Mouse (Mus musculus) stomach, embryonic 15.5 days (tissue): ENCODE measurements around the gene Gm47985. TPM values are rescaled to one million over a fixed set of nuclear protein-coding genes. Genes with fewer than 3 reads are reported as not detected.
A peak's percentile ranks its signal among the peaks of the same experiment; 100 is the strongest.
"Not testable (repeated sequence)": the region's sequence is repeated elsewhere in the genome, so short reads cannot be mapped to it uniquely, and the experiment has no call there.

Experiments used
- ATAC-seq: fragments of 200-750 bp; cut with Nextera tagmentation; 2 replicates; pipeline ENCODE4 v1.8.0; 2017; ENCODE audit warnings: low read depth, moderate number of reproducible peaks, moderate TSS enrichment; ENCODE audit not compliant: insufficient read depth, low FRiP score
- H3K27ac ChIP-seq: fragments of 300-500 bp; sonication (generic); 2 replicates; pipeline ENCODE4 v1.5.1; 2015; ENCODE audit warnings: mild to moderate bottlenecking, inconsistent platforms
- H3K27me3 ChIP-seq: fragments of 300-500 bp; sonication (generic); replicated peaks from 2 replicates; pipeline ENCODE4 v1.6.1; 2015; ENCODE audit warnings: inconsistent platforms
- H3K36me3 ChIP-seq: fragments of 300-500 bp; sonication (generic); 2 replicates; pipeline ENCODE4 v1.6.1; 2015; ENCODE audit warnings: inconsistent platforms
- H3K4me1 ChIP-seq: fragments of 300-500 bp; sonication (generic); 2 replicates; pipeline ENCODE4 v1.6.1; 2015; ENCODE audit warnings: inconsistent platforms
- H3K4me2 ChIP-seq: fragments of 300-500 bp; sonication (generic); 2 replicates; pipeline ENCODE4 v1.6.1; 2015; ENCODE audit warnings: mild to moderate bottlenecking, inconsistent platforms
- H3K4me3 ChIP-seq: fragments of 300-500 bp; sonication (generic); replicated peaks from 2 replicates; pipeline ENCODE4 v1.5.1; 2015; ENCODE audit warnings: inconsistent platforms
- H3K9ac ChIP-seq: fragments of 300-500 bp; sonication (generic); 2 replicates; pipeline ENCODE4 v1.6.1; 2015; ENCODE audit warnings: inconsistent platforms
- H3K9me3 ChIP-seq: fragments of 300-500 bp; sonication (generic); 2 replicates; pipeline ENCODE4 v1.6.1; 2016; ENCODE audit warnings: inconsistent platforms
- WGBS: fragments of 180-500 bp; shearing (Covaris S2); methylation state at CpG from one replicate; pipeline ENCODE4 v1.1.7; 2015; 5-methylcytosine and 5-hydroxymethylcytosine counted together
- polyA plus RNA-seq: library from polyadenylated mRNA; unstranded; fragments of >200 nt; fragmentation: Nextera tagmentation; extraction: Ambion mirVana; gene quantifications from 2 replicates; pipeline ENCODE4 v1.2.1, GENCODE M21; 2015

Gm47985 gene
- polyA plus RNA-seq, 1 experiment from 2014 or later = 0.17 TPM

DNA sequence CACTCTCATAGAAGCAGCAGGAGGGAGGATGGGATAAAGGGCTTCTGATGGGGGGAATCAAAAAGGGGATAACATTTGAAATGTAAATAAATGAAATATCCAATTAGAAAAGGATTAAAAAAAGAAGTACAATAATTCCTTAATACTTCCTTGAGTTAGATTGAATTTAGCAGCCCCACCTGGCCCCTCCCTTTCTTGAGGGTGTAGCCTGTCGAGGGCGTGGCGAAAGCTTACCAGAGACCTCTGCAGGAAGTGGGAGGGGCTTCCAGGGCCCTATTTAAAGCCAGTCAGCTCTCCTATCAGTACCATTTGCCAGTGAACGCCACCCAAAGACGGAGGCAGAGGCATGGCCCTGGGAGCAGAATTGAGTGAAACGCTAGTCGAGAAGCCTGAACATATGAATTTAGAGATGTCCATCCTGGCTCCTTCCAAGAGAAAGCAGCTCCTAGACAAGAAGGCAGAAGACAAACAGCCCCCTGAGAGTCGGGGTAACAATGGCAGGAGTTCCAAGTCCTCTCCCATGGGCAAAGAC is 27.6 kb downstream of the Gm47985 start, which contains the start of gene Gm47996:
TSS of gene Gm47996 (plus strand) at position 308 of the 532 bp plus-strand sequence.
- not testable (repeated sequence) for H3K4me2 ChIP-seq, H3K27ac ChIP-seq, H3K36me3 ChIP-seq, H3K9ac ChIP-seq, ATAC-seq, H3K27me3 ChIP-seq, H3K4me1 ChIP-seq, H3K9me3 ChIP-seq, H3K4me3 ChIP-seq
- WGBS = 83% methylated on average over 7 of the region's 8 CpGs

DNA sequence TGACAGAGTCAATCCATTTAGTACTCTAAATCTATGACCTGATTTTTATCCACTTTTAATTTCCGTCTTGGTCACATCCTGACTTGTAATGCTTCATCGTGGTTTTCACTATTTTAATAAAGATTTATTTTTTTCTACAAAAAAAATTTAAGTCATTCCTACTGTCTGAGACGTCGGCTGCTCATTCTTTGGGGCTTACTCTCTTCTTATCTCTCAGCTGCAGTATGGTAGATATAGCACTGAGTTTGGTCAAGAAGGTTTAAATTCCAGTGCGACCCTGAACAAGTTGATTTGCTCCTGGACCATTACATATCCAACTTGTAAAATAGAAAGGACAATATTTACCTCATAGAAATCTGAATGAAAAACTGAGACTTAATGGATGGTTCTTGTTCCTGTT is 29.3 kb downstream of the Gm47985 start:
- WGBS = 79% methylated on average over 5 of the region's 5 CpGs
- H3K4me1 ChIP-seq, ATAC-seq, H3K27me3 ChIP-seq, H3K4me3 ChIP-seq, H3K9ac ChIP-seq, H3K9me3 ChIP-seq, H3K36me3 ChIP-seq, H3K27ac ChIP-seq, H3K4me2 ChIP-seq: not testable (repeated sequence)

- Histone ChIP-seq H3K36me3 (no peaks in the 10 kb centered on the region), H3K27ac (no peak overlapping the region), H3K4me2 (no peak overlapping the region), H3K9ac (no peak overlapping the region), H3K4me1 (no peaks in the 10 kb centered on the region), H3K9me3 (no peaks in the 10 kb centered on the region), H3K27me3 (no peaks in the 10 kb centered on the region), H3K4me3 (no peak overlapping the region)
- 69% methylated on average over 2 of the region's 2 CpGs for WGBS
- ATAC-seq = no peak
Measured at GRCm38 (mm10) chr1:151214862-151215261, 32.5 kb downstream of the Gm47985 start.

DNA sequence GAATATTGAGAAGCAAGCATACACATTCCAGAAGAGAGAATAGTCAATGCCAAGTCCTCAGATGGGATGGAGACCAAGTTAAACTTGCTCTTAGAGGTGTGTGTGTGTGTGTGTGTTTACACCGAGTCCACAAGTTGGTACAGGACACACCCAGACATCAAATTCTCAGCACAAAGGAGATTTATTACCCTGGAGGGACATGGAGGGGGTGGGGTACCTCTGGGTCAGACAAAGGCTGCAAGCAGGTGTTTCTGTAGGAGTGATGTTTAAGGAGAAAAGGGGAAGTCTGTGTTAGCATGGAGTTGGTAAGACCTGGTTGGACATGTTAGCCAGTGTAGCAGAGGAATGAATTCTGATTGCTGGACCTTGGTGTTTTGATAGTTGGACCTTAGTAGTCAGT is 33.6 kb downstream of the Gm47985 start:
- Histone ChIP-seq H3K9ac (no peak overlapping the region), H3K9me3 (no peaks in the 10 kb centered on the region), H3K4me2 (no peak overlapping the region), H3K27me3 (no peaks in the 10 kb centered on the region), H3K36me3 (no peaks in the 10 kb centered on the region), H3K4me3 (no peak overlapping the region), H3K4me1 (no peaks in the 10 kb centered on the region), H3K27ac (no peak overlapping the region)
- peak; percentile 47; the same call in 1 of the 2 replicates for ATAC-seq
- WGBS = 24% methylated on average over 1 of the region's 1 CpGs

DNA sequence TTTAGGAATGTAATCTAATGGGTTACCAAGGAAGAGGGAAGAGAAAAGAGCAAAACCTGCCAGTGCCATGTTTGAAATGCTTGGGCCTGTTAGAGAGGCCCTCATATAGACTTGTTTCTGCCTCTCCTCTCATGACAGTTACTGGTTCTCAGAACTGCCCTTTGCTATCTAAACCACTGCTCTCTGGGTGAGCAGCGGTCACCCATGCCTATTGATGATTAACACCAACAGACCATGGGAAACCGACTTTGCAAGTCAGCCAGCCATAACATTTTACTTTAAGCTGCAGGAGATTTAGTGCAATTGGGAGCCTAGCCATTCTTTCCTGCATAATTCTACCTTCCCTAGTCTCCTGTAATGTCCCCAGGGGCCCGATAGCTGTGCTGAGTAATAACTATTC is 34.1 kb downstream of the Gm47985 start:
- ATAC-seq = no peak
- H3K4me2 ChIP-seq = no peak overlapping the region
- H3K27me3 ChIP-seq = no peaks in the 10 kb centered on the region
- no peaks in the 10 kb centered on the region for H3K36me3 ChIP-seq
- no peaks in the 10 kb centered on the region for H3K9me3 ChIP-seq
- H3K4me1 ChIP-seq = no peaks in the 10 kb centered on the region
- 59% methylated on average over 3 of the region's 3 CpGs for WGBS
- no peak overlapping the region for H3K9ac ChIP-seq
- H3K27ac ChIP-seq = no peak overlapping the region
- H3K4me3 ChIP-seq = no peak overlapping the region

GRCm38 (mm10) chr1:151219045-151219444 is 36.7 kb downstream of the Gm47985 start:
- H3K4me2 ChIP-seq = no peak overlapping the region
- no peaks in the 10 kb centered on the region for H3K9me3 ChIP-seq
- 87% methylated on average over 5 of the region's 5 CpGs for WGBS
- no peak overlapping the region for H3K27ac ChIP-seq
- H3K27me3 ChIP-seq = no peaks in the 10 kb centered on the region
- no peaks in the 10 kb centered on the region for H3K36me3 ChIP-seq
- H3K9ac ChIP-seq = no peak overlapping the region
- H3K4me1 ChIP-seq = no peaks in the 10 kb centered on the region
- ATAC-seq = no peak
- H3K4me3 ChIP-seq = no peak overlapping the region

- H3K36me3 ChIP-seq = no peaks in the 10 kb centered on the region
- H3K27me3 ChIP-seq = no peaks in the 10 kb centered on the region
- H3K4me2 ChIP-seq = no peak overlapping the region
- no peak overlapping the region for H3K4me3 ChIP-seq
- no peaks in the 10 kb centered on the region for H3K9me3 ChIP-seq
- WGBS = 72% methylated on average over 7 of the region's 7 CpGs
- H3K4me1 ChIP-seq = no peaks in the 10 kb centered on the region
- no peak overlapping the region for H3K27ac ChIP-seq
- no peak for ATAC-seq
- no peak overlapping the region for H3K9ac ChIP-seq
Measured at GRCm38 (mm10) chr1:151220098-151220497, 37.8 kb downstream of the Gm47985 start.

GRCm38 (mm10) chr1:151222561-151223267 is 40.4 kb downstream of the Gm47985 start:
- WGBS = 77% methylated on average over 10 of the region's 10 CpGs
- no peaks in the 10 kb centered on the region for H3K36me3 ChIP-seq
- no peak overlapping the region for H3K27ac ChIP-seq
- no peak for ATAC-seq
- H3K9me3 ChIP-seq = no peaks in the 10 kb centered on the region
- H3K27me3 ChIP-seq = no peaks in the 10 kb centered on the region
- H3K4me3 ChIP-seq = no peak overlapping the region
- no peak overlapping the region for H3K4me2 ChIP-seq
- no peaks in the 10 kb centered on the region for H3K4me1 ChIP-seq
- H3K9ac ChIP-seq = no peak overlapping the region

GRCm38 (mm10) chr1:151223377-151223776 is 41.0 kb downstream of the Gm47985 start:
- no peak overlapping the region for H3K27ac ChIP-seq
- no peaks in the 10 kb centered on the region for H3K4me1 ChIP-seq
- no peaks in the 10 kb centered on the region for H3K9me3 ChIP-seq
- WGBS = 52% methylated on average over 1 of the region's 1 CpGs
- no peak for ATAC-seq
- no peaks in the 10 kb centered on the region for H3K27me3 ChIP-seq
- no peak overlapping the region for H3K9ac ChIP-seq
- no peaks in the 10 kb centered on the region for H3K36me3 ChIP-seq
- no peak overlapping the region for H3K4me3 ChIP-seq
- H3K4me2 ChIP-seq = no peak overlapping the region

DNA sequence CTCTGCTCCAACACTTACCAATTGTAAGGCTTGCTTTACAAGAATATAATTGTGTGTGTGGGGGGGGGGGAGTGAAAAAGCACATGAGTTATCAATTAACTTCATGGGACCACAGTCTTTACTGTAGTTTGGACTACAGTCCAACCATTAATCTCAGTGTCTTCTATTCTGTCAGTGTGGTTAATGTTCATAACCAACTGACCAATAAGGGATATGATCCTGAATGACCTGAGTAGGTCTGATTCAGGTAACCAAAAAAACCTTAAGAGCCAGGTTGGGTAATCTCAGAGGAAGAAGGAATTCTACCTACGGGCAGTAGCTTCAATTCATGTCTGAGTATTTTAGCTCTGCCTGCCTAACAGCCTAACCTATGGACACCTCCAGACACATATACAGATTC is 42.2 kb downstream of the Gm47985 start:
- Histone ChIP-seq H3K4me1 (no peaks in the 10 kb centered on the region), H3K27me3 (no peaks in the 10 kb centered on the region), H3K4me2 (no peak overlapping the region), H3K9ac (no peak overlapping the region), H3K9me3 (no peaks in the 10 kb centered on the region), H3K36me3 (no peaks in the 10 kb centered on the region), H3K4me3 (no peak overlapping the region), H3K27ac (no peak overlapping the region)
- no peak for ATAC-seq
- 84% methylated on average over 1 of the region's 1 CpGs for WGBS

DNA sequence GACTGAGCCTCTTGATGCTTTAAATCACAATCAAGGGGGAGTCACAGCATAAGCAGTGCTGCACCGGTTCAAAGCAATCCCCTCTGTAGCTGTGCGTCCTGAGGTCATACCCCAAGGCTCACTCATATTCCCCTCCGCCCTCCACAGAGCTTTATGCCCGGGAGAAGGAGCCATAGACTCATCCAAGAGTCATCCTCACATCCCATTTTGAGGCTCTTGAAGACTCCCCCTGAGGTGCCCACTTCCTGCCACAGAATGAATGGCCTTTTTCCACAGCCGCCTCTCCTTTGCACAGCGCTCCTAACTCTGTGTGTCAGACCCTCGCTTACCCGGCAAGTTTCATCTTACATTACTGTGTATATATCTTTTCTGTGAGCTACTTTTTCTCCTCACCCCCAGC is 45.2 kb downstream of the Gm47985 start:
- 70% methylated on average over 8 of the region's 8 CpGs for WGBS

DNA sequence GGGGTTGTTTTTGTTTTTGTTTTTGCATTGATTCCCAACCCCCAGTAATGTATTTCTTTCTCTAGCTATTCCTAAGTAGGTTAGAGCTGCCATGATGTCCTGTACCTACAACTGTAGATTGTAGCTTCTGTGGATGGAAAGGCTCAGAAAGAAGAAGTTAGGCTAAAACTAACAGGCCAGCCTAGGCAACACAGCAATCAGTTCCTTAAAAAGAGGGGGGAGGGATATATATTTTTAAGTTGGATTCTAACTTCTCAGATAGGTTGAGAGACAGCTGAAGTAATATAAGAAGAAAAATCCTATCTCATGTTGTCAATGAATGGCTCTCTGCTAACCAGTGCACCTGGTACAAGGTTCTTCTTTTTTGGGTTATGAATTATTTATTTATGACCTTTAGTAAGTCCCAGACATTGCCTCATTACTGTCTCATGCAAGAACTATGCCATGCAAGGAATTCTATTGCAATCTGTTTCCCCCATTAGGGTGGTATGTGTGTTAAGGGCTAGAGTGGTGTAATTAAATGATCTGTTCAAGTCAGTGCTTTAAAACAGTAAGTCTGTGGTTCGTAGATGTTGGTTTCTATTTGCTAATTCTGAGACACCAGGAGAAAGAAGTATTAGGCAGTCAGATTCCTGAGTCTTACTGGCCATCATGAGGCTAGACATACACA is 46.1 kb downstream of the Gm47985 start:
- WGBS = 78% methylated on average over 1 of the region's 1 CpGs
- no peak overlapping the region for H3K9ac ChIP-seq
- H3K4me1 ChIP-seq = no peaks in the 10 kb centered on the region
- no peak overlapping the region for H3K4me3 ChIP-seq
- H3K36me3 ChIP-seq = no peaks in the 10 kb centered on the region
- no peak overlapping the region for H3K27ac ChIP-seq
- no peaks in the 10 kb centered on the region for H3K9me3 ChIP-seq
- no peak overlapping the region for H3K4me2 ChIP-seq
- H3K27me3 ChIP-seq = no peaks in the 10 kb centered on the region
- no peak for ATAC-seq

More for the DNA sequence above, 45.2 kb downstream of the Gm47985 start:
- Histone ChIP-seq H3K4me1 (no peaks in the 10 kb centered on the region), H3K27me3 (no peaks in the 10 kb centered on the region), H3K9ac (no peak overlapping the region), H3K27ac (no peak overlapping the region), H3K36me3 (no peaks in the 10 kb centered on the region), H3K4me3 (no peak overlapping the region), H3K4me2 (no peak overlapping the region), H3K9me3 (no peaks in the 10 kb centered on the region)
- no peak for ATAC-seq
